Mouse (Mus musculus): ENCODE measurements at regions not wholly inside any gene's neighbourhood (a gene's known extent, or its start where the extent isn't known, plus 50 kb on each side); places are given as distances from the start of the nearest gene placed in this dataset.
"Not testable (repeated sequence)": the region's sequence is repeated elsewhere in the genome, so short reads cannot be mapped to it uniquely, and the experiment has no call there.

DNA sequence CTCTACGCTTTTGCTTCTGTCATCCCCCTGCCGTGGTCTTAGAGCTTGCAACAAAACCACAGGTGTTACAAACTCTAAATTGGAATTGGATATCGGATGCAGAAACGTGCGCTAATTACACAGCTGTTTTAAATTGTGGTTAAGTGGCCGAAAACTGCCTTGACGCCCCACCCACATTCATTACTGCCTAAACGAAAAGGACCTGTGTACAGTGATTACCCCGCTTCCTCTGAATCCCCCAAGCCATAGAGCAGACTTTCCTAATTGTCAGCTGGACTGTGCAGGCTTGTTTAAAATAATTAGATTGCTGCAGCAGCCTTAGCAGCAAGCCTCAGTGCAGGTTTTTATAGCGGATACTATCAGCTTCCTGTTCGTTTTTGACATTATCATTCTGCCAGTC lies 94.7 kb downstream of the Cxxc4 start:
- no peak for DNase-seq

- no peak for DNase-seq
Measured at GRCm38 (mm10) chr3:134331499-134332153, 95.3 kb downstream of the Cxxc4 start.

- not testable (repeated sequence) for DNase-seq
Measured at GRCm38 (mm10) chr3:134339093-134339695, 102.9 kb downstream of the Cxxc4 start.

DNA sequence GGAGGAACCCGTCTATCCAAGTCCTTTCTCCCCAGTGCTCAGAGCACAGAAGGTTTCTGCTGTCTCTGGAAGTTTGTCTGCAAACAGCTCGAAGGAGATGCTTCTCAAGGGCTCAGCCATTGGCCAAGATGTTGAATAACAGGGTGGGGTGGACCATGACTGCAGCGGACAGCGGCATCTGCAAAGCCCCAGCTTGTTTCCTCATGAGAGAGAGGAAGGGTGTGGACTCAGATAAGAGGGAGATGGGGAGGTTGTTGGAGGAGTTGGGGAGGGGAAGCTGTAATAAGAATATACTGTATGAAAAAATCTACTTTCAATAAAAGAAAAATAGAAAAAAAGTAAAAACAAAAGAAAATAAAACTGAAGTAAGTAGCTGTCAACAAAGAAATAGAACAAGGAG lies 129.7 kb downstream of the Cxxc4 start:
- no peak for DNase-seq

GRCm38 (mm10) chr3:134366761-134367160 lies 130.5 kb downstream of the Cxxc4 start:
- DNase-seq: no peak

- DNase-seq: no peak
Measured at GRCm38 (mm10) chr3:134368591-134368990, 132.3 kb downstream of the Cxxc4 start.

GRCm38 (mm10) chr3:134369126-134369525 lies 132.8 kb downstream of the Cxxc4 start:
- no peak for DNase-seq

- no peak for DNase-seq
Measured at GRCm38 (mm10) chr3:134379549-134379948, 143.3 kb downstream of the Cxxc4 start.

- no peak for DNase-seq
Measured at GRCm38 (mm10) chr3:134390472-134391336, 154.4 kb downstream of the Cxxc4 start.

DNA sequence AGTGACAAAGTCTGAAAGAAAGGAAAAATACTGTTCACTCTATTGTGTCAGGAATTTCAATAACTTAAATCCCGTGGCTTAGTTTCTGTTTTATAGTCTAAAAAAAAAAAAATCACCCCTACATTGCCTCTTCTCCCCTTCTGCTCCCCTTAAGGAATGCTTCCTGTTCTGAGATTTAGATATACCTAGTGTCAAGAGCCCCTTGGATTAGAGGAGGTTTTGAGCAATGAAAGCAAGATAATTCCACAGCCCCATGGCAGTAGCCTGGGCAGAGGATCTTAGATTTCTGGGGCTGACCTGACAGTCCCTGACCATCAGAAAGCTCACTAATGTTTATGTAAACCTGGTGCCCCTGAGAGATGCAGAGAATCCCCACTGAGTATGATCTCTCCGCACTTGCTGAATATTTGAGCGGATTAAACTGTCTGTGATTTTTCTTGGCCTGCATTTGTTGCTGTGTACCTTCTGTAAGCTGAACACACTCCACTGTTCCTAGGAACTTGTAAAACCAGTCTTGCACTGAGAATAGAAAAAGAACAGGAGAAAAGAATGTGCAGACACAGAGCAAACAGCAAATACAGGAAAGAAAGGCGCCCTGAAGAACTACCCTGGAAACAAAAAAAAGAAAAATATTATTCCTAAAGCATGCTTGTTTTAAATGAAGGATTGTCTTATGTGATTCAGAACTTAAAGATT lies 164.3 kb downstream of the Cxxc4 start:
- peak; percentile 10 for DNase-seq

DNA sequence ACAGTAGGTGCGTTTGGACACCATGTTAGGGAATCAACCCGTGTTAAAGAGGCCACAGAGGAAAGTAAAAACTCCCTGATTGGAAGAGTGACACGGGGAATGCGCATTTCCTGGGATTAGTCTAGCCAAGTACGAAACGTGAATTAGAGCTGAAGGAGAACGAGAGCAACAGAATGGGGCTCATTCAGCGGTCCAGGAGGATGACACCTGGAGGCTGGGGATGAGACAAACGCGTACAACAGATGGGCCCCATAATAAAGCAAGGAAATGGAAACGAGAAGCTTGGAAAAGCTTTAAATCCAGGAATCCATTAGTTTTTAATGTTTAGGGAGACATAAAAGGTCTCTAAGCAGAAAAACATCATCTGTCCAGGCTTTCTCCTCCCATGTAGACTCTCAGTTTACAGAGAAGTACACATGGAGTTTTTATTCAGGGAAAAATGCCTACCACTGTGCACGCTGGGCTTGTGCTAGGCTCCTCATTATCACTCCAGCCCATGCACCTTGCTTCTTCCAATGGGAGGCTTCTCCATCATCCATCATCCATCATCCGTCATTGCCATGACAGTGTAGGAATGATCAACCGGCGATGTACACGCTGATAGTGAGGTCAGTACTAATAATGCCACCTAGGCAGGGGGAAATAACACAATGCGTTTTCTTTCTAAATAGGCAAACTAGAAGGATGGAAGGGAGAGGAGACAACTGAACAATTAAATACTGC lies 179.5 kb downstream of the Cxxc4 start:
- DNase-seq: no peak

GRCm38 (mm10) chr3:134427633-134428032 lies 191.3 kb downstream of the Cxxc4 start:
- DNase-seq: no peak

GRCm38 (mm10) chr3:134466611-134467010 lies 230.3 kb downstream of the Cxxc4 start:
- no peak for DNase-seq

DNA sequence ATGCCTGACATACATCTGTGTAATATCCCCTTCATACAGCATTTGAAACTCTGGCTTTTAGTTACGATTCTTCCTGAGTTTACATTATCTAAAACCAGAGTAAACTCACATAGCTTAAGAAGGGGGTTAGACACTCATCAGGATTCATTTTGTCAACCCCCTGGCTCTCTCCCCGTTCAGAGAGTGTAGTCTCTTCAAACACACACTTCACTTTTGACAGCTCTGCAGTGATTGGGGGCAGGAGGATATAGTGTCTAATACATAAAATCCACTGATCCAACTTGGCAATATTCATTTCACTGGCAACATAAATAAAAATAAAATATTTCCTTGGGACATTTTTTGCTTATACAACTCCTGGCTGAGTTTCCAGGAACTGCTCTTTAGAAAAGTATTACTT lies 251.0 kb downstream of the Cxxc4 start:
- no peak for DNase-seq

- DNase-seq: no peak
Measured at GRCm38 (mm10) chr3:134489966-134490543, 253.8 kb downstream of the Cxxc4 start.

DNA sequence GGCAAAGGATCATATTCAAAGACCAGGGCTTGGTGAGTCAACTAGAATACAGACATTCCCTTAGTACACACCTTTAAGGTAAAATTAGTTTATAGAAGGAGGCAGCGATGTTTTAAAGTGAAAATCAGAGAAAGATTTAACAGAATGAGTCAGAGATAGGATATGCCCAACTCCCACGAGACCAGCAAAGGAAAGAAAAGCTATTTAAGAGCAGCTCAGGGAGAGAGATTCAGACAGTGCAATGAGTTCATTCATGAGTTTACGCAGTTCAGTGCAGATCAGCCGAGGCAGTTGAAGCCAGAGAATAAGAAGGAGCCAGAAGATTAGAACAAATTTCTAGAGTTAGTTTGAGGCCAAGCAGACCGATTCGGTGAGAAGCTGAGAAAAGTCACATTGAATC lies 273.4 kb downstream of the Cxxc4 start:
- no peak for DNase-seq

DNA sequence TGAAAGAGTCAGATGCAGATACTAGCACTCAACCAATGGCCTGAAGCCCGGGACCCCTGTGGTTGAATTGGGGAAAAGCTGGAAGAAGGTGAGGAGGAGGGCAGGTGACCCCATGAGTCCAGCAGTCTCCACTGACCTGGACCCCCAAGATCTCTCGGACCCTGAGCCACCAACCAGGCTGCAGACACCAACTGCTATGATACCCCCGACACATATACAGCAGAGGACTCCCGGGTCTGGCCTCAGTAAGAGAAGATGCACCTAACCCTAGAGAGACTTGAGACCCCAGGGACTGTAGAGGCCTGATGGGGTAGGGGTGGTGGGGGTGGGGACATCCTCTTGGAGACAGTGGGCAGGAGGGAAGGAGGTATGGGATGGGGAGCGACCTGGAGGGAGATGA lies 289.5 kb downstream of the Cxxc4 start:
- DNase-seq: no peak

DNA sequence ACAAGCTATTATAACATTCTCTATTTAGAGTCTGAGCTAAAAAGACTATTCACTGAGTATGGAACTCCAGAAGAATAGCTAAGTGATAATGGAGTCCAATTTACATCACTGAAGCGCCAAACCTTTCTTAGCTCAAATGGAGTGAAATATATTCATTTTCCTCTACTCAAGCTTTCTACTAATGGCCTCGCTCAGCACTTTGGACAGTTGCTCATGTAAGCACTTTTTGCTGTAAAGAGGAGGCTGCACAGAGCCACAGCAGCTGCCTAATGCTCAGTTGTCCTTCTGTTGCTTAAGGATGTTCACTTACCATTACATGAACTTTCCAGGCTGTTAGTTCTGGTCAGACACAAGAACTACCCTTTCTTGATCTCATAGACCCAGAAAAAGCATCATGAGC lies 268.7 kb upstream of the Tacr3 start:
- no peak for DNase-seq

- no peak for DNase-seq
Measured at GRCm38 (mm10) chr3:134578759-134579158, 250.0 kb upstream of the Tacr3 start.

- no peak for DNase-seq
Measured at GRCm38 (mm10) chr3:134588630-134589029, 240.2 kb upstream of the Tacr3 start.

DNA sequence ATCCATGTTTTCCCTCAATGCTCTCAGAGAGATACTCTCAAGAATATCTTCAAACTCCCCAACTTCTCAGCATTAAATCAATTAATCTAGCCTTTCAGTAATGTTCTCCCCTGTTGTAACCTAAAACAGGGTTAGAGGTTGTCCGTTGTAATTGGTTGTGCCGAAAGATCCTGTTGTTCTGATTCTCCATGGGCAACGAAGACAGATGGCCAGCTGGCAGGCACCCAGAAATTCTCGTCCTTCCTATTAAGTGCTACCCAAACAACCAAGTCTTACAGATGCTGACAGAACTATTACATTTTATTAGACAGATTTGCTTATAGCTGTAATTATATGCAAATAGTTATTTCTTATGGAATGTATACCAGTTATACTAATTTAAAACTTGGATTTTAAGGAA lies 225.9 kb upstream of the Tacr3 start:
- no peak for DNase-seq

GRCm38 (mm10) chr3:134605356-134605771 lies 223.4 kb upstream of the Tacr3 start:
- no peak for DNase-seq
